Mouse (Mus musculus) kidney, adult 8-10 months (tissue): Measurements from ENCODE around the gene Eid2.
"Not testable (repeated sequence)": the region's sequence is repeated elsewhere in the genome, so short reads cannot be mapped to it uniquely, and the experiment has no call there.

ENCODE experiments used
- DNase-seq, 2 experiments: peaks; one replicate each; pipeline ENCODE4 v3.0.0; 2022

Gene Eid2

DNA sequence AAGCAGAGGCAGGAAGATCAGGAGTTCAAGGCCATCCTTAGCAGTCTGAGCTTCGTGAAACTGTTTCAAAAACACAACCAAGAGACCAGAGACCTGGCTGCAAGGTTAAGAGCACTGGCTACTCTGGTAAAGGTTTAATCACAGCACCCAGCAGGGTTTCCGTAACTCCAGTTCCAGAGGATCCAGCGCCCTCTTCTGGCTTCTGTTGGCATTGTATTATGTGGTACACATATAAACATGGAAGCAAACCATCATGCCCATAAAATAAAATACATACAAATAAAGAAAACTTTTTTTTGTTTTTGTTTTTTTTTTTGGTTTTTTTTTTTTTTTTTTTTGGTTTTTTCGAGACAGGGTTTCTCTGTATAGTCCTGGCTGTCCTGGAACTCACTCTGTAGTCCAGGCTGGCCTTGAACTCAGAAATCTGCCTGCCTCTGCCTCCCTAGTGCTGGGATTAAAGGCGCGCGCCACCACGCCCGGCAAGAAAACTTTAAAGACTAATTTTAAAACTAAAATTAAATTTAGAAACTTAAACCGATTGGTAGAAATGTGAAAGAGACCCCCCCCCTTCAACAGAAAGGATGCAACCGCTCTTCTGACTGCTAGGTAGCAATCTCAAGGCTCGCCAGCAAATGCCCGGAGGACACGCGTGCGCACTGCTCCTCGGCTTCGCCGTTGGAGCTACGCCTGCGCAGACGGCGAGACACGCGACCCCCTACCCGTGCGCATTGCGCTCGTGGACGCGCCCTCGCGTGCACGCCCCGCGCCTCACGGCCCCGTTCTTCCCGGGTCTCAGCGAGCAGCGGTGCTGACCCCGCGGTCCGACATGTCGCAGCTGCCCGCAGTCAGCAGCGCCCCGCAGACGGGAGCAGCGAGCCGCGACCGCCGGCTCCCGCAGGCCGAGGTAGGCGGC is at the start of gene Eid2:
TSS of gene Eid2 (plus strand) at position 753 of the 913 bp plus-strand sequence.
- DNase-seq: peak; percentile 55 to 75

DNA sequence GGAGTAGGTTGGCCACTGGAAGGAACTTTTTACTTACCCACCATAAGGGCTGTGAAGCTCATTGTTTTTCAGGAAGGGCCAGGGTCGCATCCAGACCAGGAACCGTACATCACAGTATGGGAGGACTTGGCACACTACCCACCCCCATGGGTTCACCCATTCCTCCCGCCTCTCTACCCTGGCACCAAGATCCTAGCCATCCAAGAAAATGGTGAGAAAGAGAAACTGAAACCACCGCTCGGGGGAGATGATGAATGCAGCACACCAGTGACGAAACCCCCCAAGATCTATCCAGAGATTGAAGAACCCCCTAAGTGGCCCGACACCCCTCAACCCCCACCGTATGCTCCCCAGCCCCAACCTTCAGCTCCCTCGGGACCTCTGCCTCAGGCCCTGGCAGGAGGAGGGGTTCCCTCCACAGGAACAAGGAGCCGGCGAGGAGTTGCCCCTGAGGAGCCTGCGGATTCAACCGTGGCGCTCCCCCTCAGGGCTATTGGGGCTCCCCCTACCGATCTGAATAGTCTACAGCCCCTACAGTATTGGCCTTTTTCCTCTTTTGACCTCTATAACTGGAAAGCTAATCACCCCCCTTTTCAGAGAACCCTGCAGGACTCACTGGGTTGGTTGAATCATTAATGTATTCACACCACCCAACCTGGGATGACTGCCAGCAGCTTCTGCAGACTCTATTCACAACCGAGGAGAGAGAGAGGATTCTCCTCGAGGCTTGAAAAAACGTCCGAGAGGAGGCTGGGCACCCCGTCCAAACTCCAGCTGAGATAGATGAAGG is 48.5 kb upstream of the Eid2 start:
- peak; percentile 84 to 87 for DNase-seq

DNA sequence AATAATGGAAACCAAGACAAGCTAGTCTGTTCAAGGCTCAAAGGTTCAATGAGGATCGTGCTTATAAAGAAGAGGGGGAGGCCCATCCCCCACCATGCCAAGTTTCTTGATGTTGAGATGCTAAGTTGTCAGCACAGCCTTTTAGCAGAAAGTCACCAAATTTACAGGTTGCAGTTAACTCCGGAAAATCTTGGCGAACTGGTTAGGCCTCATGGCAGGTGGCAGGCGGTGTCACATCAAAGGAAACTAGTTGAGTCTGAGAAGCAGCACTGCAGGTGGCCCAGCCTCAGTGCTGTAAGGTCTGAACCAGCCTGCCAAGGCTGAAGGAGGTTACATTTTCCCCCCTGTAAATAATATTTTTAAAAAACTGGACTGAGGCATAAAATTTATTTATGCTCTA is 40.8 kb upstream of the Eid2 start:
- not testable (repeated sequence) for DNase-seq

DNA sequence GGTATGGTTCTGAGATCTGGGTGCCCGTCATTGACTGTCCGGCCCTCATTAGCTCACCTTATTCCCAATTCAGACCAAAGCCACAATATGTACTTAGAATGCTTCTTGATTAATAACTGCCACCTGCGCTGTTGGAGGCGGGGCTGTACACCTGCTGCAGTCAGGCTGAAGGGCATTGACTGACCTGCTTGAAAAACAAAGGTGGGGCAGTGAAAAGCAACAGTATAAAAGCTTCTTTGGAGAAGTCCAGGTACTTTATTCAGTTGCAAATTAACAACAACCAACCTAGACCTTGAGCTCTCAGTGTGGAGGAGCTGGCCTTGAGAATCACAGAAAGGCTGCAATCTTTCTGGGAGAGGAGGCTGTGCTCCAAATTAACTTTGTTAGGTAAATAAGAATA is 40.3 kb upstream of the Eid2 start:
- DNase-seq: peak in 1 of 2 experiments; percentile 13

DNA sequence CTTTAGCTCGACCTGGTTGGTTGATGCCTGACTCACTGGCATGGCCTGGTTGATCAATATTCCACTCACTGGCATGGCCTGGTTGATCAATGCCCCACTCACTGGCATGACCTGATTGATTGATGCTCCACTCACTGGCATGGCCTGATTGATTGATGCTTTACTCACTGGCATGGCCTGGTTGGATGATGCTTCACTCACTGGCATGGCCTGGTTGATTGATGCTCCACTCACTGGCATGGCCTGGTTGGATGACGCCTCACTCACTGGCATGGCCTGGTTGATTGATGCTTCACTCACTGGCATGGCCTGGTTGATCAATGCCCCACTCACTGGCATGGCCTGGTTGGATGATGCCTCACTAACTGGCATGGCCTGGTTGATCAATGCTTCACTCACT is 23.7 kb upstream of the Eid2 start:
- DNase-seq: not testable (repeated sequence)

DNA sequence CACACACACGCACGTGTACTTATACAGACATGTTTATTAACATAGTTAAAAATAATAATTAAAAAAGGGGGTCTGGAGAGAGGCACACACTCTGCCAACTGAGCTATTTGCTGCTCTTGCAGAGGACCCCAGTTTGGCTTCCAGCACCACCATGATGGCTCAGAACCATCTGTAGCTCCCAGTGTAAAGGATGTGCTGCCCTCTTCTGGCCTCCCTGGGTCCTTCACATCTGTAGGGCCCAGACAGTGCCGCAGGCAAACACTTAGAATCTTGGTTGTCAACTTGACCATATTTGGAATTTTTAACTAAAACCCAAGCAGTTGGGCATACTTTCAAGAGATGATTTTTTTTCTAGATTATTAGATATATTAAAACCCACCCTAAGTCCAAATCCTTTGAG is 18.7 kb upstream of the Eid2 start:
- DNase-seq: no peak

DNA sequence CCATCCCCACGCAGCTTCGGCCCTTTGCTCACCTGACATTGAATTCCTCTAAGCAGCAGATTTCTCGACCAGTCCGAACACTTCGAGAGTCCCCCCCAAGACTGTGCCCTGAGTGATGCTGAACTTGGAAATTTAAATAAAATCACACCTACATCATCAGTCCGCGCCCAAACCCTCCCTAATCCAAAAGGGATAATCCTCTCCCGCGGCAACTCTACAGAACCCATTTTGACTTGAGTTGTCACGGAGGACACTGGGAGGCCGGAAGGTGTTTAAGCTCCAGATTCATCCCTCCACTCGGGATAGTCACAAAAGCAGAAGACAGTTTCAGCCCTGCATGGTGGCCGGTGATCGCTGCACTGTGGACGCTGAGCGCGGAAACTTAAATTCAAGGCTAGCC is 15.7 kb upstream of the Eid2 start:
- DNase-seq: no peak

DNA sequence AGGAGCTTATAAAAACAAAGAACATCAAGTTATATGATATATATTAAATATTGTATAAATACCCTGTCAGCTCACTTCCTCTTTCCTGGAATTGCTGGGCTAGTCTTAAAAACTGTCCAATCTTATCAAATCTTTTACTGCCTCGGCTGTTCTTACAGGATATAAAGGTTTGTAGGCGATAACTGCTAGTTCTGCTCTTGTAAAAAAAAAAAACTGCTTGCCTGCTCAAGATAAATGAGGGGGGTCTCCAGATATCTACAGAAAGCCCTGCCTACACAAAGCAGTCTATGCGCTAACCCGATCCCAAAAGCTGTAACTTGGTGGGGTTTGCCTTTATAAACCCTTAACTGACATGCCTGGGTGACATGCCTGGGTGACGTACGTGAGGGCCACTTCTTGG is 13.1 kb upstream of the Eid2 start:
- no peak for DNase-seq

DNA sequence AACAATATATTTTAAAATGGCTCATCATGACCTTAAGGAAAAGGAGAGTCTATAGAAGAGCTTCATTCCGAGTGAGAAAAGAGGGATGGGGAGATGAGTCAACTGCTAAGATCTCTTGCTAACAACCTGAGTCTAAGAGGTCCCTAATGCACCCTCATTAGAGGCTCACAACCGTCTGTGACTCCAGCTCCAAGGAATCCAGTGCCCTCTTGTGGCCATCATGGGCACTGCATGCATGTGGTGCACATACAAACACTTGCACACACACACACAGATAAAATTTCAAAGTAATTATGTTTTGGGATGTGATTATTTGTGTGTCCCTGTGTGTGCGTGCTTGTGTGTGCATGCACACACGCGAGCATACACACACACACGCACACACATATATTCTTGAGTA is 12.2 kb upstream of the Eid2 start:
- DNase-seq: no peak

DNA sequence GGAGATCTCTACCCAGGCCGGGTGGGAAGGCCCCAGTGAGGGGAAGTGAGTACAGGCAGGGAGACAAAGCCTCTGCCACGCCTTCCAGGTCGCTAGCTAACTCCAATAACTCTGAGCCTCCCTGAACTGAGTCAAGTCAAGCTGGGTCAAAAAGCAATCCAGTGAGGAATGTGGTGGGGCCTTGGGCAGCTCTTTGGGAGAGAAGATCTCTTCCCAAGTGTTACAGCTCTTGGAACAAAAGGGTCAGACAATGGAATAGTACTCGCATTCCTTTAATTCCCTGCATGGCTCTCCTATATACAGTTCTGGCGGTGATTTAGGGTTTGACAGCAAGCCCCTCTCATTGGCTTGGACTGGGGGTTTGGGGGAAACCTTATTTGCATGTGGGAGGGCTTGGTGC is 4.8 kb upstream of the Eid2 start:
- DNase-seq: no peak

DNA sequence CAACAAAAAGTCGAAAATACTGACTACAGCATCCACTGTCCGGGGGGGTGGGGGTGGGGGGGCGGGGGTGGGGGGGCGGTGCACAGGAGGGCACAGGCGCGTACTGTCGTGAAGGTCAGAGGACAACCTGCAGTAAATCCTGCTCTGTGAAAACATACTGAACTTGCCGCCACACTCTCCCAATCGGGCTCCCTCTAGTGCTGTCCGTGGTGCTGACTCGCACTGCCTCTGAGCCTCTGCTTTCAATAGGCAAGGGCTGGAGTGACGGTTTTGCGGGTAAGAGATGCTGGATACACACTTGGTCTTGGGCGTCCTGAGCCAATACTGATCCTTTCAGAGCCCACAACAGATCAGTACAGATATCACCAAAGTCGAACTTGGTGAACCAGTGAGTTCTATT is 3.9 kb upstream of the Eid2 start:
- DNase-seq: peak; percentile 31 to 65

DNA sequence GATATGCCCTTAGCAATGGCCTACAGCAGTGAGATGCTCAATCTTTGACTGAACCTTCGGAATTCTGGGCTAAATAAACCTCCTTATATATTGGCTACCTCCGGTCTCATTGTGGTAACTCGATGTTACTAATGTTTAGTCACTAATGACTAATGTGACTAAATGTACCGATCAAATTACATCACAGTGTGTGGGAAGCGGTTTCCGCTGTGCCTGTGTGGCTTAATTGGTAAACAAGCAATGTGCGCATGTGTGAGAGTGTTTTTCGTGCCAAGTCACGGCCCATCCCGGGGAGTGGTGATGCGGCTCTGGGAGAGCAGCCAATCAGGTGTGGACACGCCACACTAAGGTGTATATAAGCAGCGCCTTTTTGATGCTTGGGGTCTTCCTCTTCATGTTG is 2.3 kb upstream of the Eid2 start:
- DNase-seq: no peak

DNA sequence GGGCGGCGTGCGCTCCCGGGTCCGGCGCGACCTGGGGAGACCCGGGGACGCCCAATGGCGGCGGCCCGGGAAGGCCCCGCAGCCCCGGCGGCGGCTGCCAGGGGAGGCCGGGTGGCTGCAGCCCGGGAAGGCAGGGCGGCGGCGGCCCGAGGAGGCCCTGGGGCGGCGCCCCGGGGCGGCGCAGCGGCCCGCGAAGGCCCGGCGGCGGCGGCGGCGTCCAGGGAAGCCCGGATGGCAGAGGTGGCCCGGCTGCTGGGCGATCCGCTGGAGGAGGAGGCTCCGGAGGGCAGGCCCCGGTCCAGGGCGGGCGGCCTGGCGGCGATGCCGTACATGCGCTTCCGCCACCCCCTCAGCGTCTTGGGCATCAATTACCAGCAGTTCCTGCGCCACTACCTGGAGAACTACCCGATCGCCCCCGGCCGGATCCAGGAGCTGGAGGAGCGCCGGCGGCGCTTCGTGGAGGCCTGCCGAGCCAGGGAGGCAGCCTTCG is 406 bp downstream of the Eid2 start:
- peak; percentile 34 to 56 for DNase-seq

DNA sequence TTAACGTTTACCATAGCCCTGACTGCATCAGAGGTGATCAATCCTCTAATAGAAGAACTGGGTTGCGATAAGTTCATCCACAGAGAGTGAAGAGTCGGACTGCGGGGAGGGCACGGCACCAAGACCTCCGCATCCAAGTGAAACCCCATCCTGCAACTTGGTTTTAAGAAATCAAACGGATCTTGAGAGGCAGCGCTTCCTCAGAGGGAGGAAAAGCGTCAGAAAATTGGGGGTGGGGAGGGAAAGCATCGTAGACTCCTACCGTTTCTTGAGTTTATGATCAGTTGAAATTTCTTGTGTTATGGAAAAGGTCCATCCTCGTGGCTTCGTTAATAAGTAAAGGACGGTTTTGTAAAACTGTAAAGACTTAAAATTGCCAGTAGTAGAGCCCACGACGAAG is 895 bp downstream of the Eid2 start:
- DNase-seq: peak in 1 of 2 experiments; percentile 3

DNA sequence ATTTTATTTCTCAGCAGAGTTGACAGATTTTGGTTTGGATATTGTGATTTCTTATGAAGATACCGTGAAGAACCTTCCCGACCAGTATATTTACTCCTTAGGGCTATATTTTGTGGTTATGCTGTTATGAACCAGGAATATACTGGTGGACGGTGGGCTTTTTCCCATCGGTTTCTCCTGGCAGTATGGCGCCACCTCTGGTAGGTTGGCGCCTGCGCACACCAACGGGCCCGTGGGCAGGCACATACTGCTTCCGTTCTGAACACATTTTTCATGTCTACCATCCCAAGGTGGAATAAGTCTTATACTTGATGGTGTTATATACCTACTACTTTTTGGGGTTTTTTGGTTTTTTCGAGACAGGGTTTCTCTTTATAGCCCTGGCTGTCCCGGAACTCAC is 1.7 kb downstream of the Eid2 start:
- no peak for DNase-seq

DNA sequence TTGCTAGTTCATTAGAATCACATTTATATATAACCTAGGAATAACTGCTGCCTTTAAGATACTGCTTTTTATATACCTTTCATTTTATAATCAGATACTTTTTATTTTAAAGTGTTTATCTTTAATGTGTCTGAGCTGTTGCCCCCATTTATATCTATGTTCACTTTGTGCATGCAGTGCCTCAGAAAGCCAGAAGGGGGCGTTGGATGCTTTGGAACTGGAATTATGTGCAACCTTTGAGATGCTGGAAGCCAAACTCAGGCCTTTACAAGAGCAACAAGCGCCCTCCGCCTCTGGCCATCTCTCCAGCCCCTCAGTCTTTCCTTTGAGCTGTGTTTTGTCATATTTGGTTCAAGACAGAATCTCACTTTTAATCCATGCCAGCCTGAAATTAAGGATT is 4.1 kb downstream of the Eid2 start:
- no peak for DNase-seq

DNA sequence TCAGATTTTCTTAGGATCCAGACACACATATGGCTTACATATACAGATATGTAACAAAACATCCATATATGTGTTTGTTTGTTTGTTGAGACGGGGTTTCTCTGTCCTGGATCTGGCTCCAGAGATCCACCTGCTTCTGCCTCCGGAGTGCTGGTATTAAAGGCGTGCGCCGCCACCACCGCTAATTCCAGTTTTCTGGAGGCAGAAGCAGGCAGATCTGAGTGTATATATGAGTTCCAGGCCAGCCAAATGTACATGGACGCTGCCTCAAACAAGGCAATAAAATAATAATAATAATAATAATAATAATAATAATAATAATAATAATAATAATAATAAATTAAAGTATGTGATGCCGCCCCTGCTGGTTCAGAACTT is 9.5 kb downstream of the Eid2 start:
- no peak for DNase-seq

DNA sequence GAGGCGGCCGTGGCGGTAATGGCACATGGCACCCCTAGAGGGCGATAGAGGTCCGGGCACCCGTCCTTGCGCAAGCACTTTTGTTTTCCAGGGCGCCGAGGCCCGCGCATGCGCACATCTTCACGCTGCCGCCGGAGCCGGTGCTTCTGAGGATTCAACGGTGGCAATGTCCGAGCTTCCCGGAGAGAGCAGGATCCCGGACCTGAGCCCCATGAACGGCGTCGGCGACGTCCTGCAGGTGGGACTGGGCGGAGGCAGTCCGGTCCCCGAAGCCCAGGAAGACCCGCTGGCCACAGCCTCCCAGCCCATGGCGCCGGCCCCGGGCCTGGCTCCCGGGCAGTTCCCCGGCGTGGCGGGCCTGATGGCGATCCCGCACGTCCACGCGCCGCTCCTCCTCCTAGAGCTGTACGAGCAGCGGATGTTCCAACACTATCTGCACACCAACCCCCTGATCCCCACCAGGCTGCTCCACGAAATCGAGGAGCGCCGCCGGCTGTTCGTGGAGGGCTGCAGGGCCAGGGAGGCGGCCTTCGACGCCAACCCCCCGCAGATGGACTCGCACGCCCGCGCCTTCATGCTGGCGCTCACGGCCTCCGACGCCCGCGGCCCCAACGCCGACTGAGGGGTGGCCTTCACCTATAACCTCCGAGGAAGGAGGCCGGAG is 10.1 kb downstream of the Eid2 start, which contains the start of gene Eid2b:
TSS of gene Eid2b (plus strand) at position 125 of the 664 bp plus-strand sequence.
- DNase-seq: peak; percentile 92 to 96

DNA sequence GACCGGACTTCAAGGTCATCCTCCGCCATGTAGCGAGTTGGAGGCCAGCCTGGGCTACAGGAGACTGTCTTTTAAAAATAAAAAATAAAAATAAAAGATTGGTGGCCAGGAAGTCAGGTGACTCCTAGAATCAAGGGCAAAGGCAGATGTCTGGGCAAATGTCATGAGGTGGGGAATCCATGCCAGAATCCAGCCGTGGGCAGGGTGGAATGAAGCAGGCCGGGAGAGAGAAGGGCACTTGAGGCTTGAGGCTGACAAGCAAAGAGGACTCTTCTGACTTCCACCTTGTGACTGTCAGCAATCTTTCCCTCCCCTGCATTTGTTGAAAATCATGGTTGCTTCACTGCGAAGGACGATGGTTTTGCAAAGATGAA is 10.6 kb downstream of the Eid2 start:
- no peak for DNase-seq

DNA sequence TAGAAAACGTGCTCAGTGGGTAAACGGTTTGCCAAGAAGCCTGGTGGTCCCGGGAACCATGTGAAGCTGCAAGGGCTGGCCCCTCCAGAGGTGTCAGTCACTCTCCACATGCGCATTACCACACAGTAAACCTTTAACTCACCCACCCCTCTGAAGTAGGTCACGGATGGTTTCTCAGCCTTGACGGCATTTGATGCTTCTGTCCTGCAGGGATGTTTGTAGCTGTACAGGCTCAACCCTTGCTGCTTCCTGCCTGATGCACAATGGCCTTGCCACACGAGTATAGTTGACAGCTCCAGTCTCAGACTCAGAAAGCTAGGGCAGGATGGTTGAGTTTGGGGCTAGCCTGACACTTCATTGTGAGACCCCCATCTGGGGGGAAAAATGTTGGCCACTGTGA is 12.9 kb downstream of the Eid2 start:
- DNase-seq: no peak

DNA sequence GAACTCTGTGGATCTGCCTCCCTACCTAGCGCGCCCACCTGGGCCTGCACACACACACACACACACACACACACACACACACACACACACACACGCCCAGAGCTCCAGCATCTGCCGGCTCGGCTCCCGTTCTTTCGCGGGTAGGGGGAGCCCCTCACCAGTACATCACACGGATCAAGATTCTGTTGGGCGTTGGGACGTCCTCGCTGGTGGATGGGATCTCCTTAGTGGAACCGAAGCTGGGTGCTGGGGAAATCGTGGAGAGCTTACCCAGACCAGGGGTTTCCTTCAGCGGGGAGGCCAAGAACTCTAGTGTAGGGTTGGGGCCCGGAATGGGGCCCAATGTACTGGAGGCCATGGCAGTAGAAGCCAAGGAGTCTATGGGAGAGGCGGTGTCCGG is 22.5 kb downstream of the Eid2 start:
- DNase-seq: no peak

DNA sequence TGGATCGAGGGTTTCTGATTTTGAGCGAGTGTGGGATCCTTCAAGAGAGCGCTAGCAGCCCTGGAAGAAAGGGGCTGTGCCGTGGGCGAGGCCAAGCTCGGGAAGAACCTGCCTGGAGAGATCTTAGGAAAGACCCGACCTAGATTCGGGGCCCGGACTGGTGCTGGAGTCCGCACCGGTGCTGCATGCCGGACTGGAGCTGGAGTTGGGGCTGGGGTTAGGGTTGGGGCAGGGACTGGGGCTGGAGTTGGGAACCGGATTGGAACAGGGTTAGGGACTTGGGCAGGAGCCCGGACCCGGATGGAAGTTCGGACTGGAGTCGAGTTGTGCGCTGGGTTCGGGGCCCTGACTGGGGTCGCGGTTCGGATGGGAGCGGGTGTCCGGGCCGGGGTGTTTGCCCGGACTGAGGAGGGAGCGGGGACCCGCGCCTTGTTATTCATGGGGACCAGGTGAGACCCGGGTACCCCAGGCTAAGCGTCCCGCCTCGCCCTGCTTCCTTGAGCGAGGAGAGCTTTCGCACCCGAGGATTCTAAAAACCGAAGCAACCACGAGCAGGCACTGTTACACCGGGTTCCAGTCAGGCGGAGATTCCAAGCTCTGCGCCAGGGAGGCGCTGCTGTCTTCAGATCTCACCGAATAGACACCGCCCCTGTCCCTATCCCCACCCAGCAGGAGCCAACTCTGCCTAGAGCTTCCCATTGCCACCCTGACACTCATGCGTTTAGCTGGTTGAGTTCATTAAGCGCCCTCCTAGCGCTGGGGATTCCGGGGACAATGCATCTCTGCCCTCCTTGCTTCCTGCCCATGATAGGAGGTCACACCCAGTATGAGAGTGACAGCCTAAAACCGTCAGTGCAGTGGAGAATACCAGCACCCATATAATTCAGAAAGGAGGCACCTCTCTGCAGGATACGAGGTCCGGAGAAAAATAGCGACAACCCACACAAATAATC is 23.2 kb downstream of the Eid2 start, which contains the start of gene Selenov:
TSS of gene Selenov (minus strand) at position 549 of the 953 bp plus-strand sequence.
- DNase-seq: peak in 1 of 2 experiments; percentile 9
